Mouse (Mus musculus) megakaryocyte, embryonic 14.5 days (primary cell): Measurements from ENCODE around the gene Cant1.

Experiments
- FLI1 ChIP-seq: IDR thresholded peaks from 2 replicates; pipeline ENCODE4 v1.6.1; 2012; ENCODE audit warnings: low read length, inconsistent platforms, mixed read lengths
- GATA1 ChIP-seq: IDR thresholded peaks from 3 replicates; pipeline ENCODE4 v1.6.1; 2012; ENCODE audit warnings: mixed read lengths, low read length, inconsistent platforms, borderline replicate concordance

DNA sequence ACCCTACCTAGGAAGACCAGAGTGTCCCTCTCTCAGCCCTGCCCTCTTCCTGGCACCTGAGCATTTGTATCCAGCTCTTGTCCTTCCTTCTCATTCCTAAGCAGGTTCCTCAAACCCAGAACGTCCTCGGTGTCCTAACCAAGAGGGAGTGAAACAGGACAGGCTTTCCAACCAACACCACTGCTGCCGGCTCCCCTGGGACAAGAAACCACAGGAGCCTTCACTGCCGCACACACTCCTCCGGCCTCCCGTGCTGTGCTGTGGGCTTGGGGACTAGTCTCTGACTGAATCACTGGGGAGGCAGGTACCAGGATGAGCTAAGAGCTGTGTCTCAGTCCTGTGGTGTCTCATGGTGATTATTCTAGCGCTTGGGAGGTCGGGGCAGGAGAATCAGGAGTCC lies 49.2 kb downstream of the Cant1 start:
- TF ChIP-seq GATA1 (no peak), FLI1 (no peak)
